Mouse (Mus musculus): ENCODE results near the gene Hist1h3a.

GRCm38 (mm10) chr13:23732156-23732804 is 29.9 kb downstream of the Hist1h3a start:
- TF ChIP-seq CTCF (IDR thresholded peaks at IDR 0.05; ENCODE audit: extremely low read depth, insufficient read depth, insufficient read length, insufficient replicate concordance) (peak; percentile 38; the same call in 1 of the 2 replicates), POLR2A (IDR thresholded peaks at IDR 0.05; ENCODE audit: low read depth, low read length) (no peak)

All from spleen, adult 2 months (tissue).